Mouse (Mus musculus) lung, postnatal 0 days (tissue): ENCODE measurements around the gene Zw10.

ENCODE experiments used
- CTCF ChIP-seq: IDR thresholded peaks from 2 replicates; pipeline ENCODE4 v1.5.1; 2016; ENCODE audit warnings: antibody characterized with exemption, mild to moderate bottlenecking
- EP300 ChIP-seq: IDR thresholded peaks from 2 replicates; pipeline ENCODE4 v1.6.1; 2016; ENCODE audit warnings: antibody characterized with exemption, mild to moderate bottlenecking, control low read depth

GRCm38 (mm10) chr9:49021289-49021688 is 34.1 kb upstream of the Zw10 start:
- no peak for TF ChIP-seq CTCF
- no peak for TF ChIP-seq EP300
